Mouse (Mus musculus) induced T-regulatory cell, adult 2 months (primary cell): ENCODE measurements at regions not wholly inside any gene's neighbourhood (a gene's known extent, or its start where the extent isn't known, plus 50 kb on each side); places are given as distances from the start of the nearest gene placed in this dataset.

Experiments used
- DNase-seq: peaks from one replicate; pipeline ENCODE4 v3.0.0-alpha.2; 2012; ENCODE audit warnings: low read depth

DNA sequence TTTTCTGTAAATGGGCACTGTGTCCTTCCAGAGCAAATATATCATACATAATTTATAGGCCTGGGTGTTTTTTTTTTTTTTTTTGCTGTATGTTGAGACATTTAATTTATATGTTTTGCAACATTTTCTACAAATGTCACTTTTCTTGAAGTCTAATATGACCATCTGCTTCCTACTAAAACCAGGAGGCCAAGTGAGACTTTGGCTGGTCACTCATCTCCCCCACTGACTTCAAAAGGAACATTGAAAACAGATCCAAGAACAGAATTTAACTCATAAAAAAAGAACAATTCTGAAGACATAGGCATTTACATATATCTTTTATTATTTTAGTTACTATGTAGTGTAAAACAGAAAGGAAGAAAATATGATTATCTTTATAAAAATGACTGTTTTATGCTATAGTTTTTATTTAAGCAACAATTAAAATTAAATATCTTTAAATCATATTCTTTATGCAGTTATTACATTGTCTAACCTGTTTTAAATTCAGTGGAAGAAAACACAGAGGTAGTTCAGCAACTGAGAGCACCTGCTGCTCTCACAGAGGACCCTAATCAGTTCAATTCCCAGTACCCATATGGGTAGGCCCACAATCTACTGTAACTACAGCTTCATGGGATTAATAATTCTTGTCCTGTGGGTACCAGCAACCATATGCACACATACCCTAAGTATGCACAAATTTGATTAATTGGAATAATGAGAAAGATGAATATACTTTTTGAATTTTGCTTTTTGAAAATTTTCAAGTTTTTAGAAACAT is 592.5 kb downstream of the Etv1 start:
- DNase-seq = no peak

DNA sequence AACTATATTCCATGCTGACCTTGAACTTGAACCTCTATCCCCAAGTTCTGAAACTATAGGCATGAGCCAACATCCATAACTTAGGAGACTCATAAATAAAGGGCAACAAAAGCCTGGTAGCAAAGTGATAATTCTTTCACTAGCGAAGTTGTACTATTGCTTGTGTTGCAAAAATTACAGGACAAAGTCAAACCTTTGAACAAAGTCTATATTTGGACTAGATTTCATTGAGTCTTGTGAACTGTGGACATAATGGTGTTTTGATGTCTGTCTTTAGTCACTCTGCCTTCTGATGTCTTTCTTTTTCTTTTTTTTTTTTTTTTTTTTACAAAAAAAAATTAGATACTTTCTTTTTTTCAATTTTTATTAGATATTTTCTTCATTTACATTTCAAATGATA is 594.5 kb downstream of the Etv1 start:
- no peak for DNase-seq
